Mouse (Mus musculus) urinary bladder, adult 2 months (tissue): ENCODE results near the gene Per1. TPM values are rescaled to one million over a fixed set of nuclear protein-coding genes. Genes with fewer than 3 reads are reported as not detected.
"Not testable (repeated sequence)": the region's sequence is repeated elsewhere in the genome, so short reads cannot be mapped to it uniquely, and the experiment has no call there.

Source experiments
- DNase-seq: peaks from one replicate; pipeline ENCODE4 v3.0.0; 2022; ENCODE audit warnings: low spot score
- polyA plus RNA-seq: library from polyadenylated mRNA; depleted of rRNA; stranded (reverse); fragments of >200 nt; gene quantifications from 2 replicates; pipeline ENCODE4 v1.2.3, GENCODE M21; 2012

Gene Per1
- polyA plus RNA-seq, 1 experiment, result 26.8 TPM

DNA sequence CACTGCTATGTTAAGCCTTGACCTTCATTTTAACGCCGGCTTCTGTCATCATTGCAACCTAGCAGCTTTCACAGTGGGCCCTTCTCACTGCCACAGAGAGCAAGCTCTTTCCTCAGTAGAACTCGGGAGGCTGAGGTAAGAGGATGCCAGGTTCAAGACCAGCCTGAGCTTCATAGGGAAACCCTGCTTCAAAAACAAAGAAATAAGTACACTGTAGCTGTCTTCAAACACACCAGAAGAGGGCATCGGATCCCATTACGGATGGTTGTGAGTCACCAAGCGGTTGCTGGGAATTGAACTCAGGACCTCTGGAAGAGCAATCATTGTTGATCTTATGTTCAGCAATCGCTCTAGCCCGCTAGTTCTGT, 14.2 kb upstream of the Per1 start:
- no peak for DNase-seq

- no peak for DNase-seq
Measured at GRCm38 (mm10) chr11:69081613-69082012, 13.4 kb upstream of the Per1 start.

GRCm38 (mm10) chr11:69085608-69086007, 9.4 kb upstream of the Per1 start:
- DNase-seq, result no peak

DNA sequence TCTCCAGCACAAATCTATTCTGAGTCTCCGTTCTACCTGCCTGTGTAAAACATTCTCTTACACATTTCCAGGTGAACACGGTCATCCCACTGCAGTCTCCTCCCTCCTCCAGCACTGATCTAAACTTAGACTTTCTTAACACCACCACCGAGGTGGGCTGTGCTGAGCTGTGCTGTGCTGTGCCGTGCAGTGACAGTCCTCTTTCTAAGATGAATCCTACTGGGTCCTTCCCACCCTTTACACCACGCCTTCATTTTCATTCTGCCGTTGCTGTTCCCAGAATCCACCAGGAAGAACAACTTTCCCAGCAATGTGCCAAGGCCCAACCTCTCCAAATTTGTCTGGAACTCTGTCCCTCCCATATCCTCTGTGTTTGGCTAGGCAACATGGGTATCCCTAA, 8.6 kb upstream of the Per1 start:
- no peak for DNase-seq

DNA sequence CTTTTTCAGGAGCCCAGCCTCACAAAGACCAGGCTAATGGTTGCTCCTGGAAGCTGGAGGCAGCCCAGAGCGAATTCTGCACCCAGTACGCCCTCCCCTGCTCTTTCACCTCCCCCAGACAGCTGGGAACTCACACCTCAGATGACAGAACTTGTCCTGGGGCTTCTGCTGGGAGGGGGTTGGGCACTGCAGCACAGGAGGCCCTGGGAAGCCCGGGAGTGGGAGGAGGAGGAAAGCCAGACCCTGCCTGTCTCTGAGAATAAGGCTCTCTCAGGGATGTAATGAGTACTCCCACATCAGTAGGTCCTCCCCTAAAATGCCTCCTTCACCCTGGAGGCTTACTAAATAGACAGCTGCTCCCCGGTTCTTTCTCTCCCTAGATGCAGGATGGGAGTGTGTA, 7.9 kb upstream of the Per1 start:
- DNase-seq, result no peak

GRCm38 (mm10) chr11:69087597-69087996, 7.4 kb upstream of the Per1 start:
- DNase-seq, result no peak

- DNase-seq, result peak; percentile 91
Measured at GRCm38 (mm10) chr11:69088103-69088855, 6.7 kb upstream of the Per1 start, which contains the start of gene Vamp2. Vamp2 (plus strand) TSS chr11:69088490.

GRCm38 (mm10) chr11:69088856-69089615, 6.0 kb upstream of the Per1 start:
- DNase-seq, result no peak

GRCm38 (mm10) chr11:69089616-69090290, 5.3 kb upstream of the Per1 start:
- DNase-seq, result no peak

GRCm38 (mm10) chr11:69090367-69090766, 4.7 kb upstream of the Per1 start:
- no peak for DNase-seq

- DNase-seq, result no peak
Measured at GRCm38 (mm10) chr11:69091566-69092385, 3.2 kb upstream of the Per1 start.

- peak; percentile 81 for DNase-seq
Measured at GRCm38 (mm10) chr11:69092386-69092751, 2.6 kb upstream of the Per1 start.

DNA sequence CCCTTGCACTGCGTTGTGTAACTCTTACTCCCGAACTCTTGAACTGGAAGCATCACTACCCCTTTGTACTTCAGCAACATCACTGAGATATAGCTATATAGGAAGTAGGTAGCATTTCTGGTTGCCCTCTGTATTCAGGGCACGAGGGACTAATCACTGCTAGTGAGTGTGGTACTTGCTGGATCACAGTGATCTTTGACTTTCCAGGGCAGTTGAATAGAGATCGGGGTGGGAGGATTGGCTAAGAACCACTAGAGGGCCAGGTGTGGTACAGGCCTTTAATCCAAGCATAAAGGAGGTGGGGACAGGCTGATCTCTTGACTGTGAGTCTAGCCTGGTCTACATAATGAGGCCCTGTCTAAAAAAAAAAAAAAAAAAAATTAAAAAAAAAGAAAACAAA, 2.1 kb upstream of the Per1 start:
- DNase-seq, result no peak

DNA sequence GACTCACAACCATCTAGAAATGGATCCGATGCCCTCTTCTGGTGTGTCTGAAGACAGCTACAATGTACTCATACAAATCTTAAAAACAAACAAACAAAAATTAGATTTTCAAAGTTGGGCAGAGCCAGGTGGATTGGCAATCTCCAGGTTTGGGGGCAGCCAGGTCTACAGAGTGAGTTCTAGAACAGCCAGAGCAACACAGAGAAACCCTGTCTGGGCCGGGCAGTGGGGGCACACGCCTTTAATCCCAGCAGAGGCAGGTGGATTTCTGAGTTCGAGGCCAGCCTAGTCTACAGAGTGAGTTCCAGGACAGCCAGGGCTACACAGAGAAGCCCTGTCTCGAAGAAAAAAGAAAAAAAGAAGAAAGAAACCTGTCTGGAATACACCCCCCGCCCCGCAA, 1.2 kb upstream of the Per1 start:
- DNase-seq, result not testable (repeated sequence)

DNA sequence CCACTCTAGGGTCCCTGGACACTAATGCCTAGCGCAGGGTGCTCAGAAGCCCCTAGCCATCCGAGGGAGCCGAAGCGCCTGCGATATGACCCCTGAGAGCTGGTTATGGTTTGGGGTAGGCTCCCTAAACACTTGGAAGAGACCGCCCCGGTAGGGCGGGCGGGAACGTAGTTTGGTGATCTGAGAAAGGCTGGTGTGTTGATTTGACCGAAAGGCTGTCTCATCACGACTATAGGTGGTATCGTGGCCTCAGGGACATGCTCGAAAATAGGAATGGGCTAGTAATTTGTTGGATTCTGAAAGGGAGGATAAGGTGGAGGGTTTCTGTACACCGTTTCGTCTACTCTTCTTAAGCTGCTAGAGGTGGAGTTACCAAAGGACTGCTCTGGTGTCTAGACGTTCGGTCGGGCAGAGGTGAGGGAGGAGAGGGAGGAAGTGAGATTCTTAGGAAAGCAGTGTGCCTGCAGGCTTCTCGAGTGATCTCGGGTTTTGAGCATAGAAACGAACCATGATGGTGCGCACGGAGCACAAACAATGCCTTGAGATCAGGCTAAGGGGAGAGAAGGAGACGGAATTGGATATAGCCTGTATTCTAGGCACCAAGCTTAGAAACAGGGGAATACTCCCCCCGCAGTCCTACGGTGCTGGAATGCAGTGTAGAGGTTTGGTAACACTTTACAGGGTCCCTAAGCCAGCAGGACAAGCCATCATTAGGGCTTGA, 654 bp downstream of the Per1 start:
- no peak for DNase-seq

DNA sequence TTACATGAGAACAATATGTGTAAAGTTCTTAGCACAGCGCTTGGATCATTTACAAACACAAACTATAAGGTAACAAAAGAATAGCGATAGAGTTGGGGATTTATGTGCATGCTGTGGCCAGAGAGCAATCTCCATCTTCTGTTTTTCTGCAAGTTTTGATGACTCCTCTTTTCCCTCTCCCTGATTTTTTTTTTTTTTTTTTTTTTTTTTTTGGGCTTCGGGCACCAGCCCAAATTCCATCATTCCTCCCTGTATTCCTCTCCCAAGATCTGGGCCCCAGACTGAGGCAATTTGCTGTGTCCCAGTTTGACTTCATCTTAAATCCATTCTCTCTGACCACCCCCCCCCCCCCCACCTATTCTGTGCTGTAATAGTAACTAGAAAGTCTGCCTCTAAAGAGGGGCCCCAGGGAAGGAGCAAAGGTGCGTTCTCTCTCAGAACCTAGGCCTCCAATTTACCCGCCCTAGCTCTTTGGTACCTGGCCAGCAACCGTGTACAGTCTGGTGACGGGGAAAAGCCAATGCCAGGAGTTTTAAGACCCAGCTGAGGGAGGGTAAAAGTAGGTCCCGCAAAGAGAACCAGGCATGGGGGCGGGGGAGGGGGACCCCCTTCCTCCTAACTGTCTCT, 1.5 kb downstream of the Per1 start:
- no peak for DNase-seq

DNA sequence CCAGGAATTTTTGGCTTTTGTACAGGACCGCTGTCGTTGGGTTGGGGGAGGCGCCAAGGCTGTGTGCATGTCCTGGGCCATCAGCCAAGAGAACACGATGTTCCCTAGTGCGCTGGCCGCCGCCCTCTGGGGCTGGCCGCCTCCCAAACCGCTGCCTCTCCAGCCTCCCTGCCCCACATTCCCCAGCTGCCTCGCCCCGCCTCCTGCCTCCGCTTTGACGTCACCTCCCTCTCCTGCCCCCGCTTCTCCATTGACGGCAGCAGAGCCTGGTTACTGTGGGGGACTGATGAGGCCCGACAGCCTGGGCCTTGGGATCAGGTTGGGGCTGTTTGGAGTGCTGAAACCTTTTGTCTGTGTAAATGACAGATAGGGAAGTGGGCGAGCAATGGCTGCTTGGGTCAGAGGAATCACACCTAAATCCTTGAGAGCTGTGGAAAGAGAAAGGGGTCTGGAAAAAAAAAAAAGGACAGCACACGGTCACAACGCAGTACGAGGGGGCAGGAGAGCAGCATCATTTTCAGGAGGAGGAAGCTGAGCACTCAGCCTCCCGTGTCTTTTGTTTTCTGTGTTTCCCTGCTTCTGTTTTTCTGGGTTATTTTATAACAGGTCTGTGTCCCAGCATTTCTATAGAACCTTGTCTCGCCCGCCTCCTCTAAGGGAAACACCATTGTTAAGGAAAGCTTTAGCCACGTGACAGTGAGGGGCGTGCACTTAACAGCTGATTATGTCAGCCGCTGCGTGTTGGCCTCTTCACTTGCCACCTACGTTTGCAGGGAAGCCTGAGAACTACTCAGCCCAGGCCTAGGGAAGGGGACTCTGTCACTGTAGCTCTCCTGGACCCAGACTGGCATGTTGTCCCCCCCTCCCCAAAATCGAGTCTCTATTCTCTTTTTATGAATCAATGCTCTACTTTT, 2.2 kb downstream of the Per1 start:
- peak; percentile 95 for DNase-seq

- DNase-seq, result peak; percentile 21
Measured at GRCm38 (mm10) chr11:69098039-69098761, 3.2 kb downstream of the Per1 start.

- peak; percentile 92 for DNase-seq
Measured at GRCm38 (mm10) chr11:69098762-69099091, 3.7 kb downstream of the Per1 start.
